Mouse (Mus musculus): ENCODE measurements around the gene Tbx3. TPM values are rescaled to one million over a fixed set of nuclear protein-coding genes. Genes with fewer than 3 reads are reported as not detected.
A peak's percentile ranks its signal among the peaks of the same experiment; 100 is the strongest.

Tbx3 gene
- polyA plus RNA-seq, 1 experiment from 2014 or later = 30.6 TPM

DNA sequence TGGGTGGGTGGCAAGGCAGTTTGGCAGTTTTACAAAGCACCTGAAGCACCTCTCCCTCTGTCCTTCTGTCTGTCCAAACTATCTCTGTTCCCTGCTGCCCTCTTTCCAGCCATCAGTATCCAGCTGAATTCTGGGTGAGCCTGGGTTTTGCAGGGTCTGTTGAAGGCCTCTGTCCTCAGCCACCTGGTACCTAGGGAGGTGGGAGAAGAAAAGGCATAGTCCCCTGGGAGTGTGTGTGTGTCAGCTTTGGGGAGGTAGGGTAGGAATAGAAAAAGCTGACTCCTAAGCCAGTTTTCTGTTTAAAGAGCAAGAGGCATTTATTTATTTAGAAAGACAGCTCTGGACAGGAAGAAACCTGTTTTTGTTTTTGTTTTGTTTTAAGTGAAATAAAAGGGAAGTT, 8.6 kb downstream of the Tbx3 start:
- Histone ChIP-seq H3K27ac (ENCODE audit: low read depth, low read length) (no peak overlapping the region), H3K4me3 (ENCODE audit: low read depth, low read length) (no peak overlapping the region), H3K9me3 (ENCODE audit: control insufficient read depth) (no peaks in the 10 kb centered on the region), H3K9ac (ENCODE audit: low read depth, low read length) (no peak overlapping the region), H3K27me3 (replicated peaks; ENCODE audit: control insufficient read depth, insufficient read depth, low read length) (no peaks in the 10 kb centered on the region), H3K4me2 (replicated peaks; ENCODE audit: low read depth) (0 out of 2 replicates have a peak overlapping the region, but pooled peaks have one; percentile 7), H3K4me1 (replicated peaks; ENCODE audit: control insufficient read depth, insufficient read depth, low read length) (0 out of 2 replicates have a peak, but pooled peaks cover 3% of the 10 kb centered on the region), H3K36me3 (ENCODE audit: control insufficient read depth, insufficient read depth) (peaks cover 45% of the 10 kb centered on the region)
- TF ChIP-seq CTCF (IDR thresholded peaks at IDR 0.05; ENCODE audit: low read depth) = no peak
- no peak for ATAC-seq

DNA sequence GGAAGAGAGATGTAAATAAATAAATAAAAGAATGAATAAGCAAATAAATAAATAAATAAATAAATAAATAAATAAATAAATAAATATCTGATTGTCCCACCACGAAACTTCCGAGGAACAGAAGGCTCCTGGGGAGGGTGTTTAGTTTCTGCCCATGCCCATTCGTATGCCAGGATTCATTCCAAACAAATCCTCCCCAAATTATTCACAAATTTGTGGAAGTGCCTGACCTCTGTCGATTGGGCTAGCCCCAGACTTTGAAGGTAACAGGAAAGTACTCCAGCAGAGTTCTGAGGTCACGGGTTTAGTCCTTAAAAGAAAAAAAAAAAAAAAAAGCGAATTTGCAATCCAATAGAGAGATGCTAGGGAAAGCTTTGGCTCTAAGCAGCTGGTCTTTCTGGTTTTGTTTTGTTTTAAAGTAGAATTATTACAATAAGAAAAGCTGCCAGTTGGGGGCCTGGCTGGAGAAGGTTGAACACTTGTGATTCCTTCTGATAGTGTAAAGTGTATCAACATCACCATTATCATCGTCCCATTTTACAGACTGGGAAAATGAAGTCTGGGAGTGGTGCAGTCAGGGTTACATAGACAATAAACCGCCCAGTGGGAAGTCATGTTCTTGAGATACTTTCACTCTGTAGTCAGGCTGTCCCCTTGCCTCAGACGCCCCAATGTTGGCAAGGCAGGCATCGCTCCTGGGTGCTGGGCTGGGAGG, 9.3 kb downstream of the Tbx3 start:
- TF ChIP-seq CTCF (IDR thresholded peaks at IDR 0.05; ENCODE audit: low read depth) = no peak
- H3K9me3 ChIP-seq (ENCODE audit: control insufficient read depth) = no peaks in the 10 kb centered on the region
- H3K4me3 ChIP-seq (ENCODE audit: low read depth, low read length) = peak overlapping the region; percentile 22; the same call in 1 of the 2 replicates
- no peak for ATAC-seq
- 0 out of 2 replicates have a peak, but pooled peaks cover 3% of the 10 kb centered on the region for H3K4me1 ChIP-seq (replicated peaks; ENCODE audit: control insufficient read depth, insufficient read depth, low read length)
- no peak overlapping the region for H3K27ac ChIP-seq (ENCODE audit: low read depth, low read length)
- H3K4me2 ChIP-seq (replicated peaks; ENCODE audit: low read depth) = peak overlapping the region; percentile 55
- no peaks in the 10 kb centered on the region for H3K27me3 ChIP-seq (replicated peaks; ENCODE audit: control insufficient read depth, insufficient read depth, low read length)
- peaks cover 45% of the 10 kb centered on the region for H3K36me3 ChIP-seq (ENCODE audit: control insufficient read depth, insufficient read depth)
- H3K9ac ChIP-seq (ENCODE audit: low read depth, low read length) = peak overlapping the region; percentile 38
- 72% methylated on average over 10 of the region's 10 CpGs for WGBS

DNA sequence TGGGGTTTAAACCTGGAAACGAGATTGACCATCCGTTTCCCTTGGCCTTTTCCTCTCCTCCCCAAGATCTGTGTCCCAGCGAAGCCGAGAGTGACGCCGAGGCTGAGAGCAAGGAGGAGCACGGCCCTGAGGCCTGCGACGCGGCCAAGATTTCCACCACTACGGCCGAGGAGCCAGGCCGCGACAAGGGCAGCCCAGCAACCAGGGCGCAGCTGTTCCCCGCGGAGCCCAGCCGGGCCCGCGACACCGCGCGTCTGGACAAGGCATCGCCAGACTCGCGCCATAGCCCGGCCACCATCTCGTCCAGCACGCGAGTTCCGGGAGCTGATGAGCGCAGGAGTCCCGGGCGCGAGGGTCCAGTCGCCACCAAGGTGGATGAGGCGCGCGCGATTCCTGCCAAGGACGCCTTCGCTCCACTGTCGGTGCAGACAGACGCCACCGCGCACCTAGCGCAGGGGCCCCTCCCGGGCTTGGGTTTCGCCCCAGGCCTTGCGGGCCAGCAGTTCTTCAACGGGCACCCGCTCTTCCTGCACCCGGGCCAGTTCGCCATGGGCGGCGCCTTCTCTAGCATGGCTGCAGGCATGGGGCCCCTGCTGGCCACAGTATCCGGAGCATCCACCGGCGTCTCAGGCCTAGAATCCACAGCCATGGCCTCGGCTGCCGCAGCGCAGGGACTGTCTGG, 10.0 kb downstream of the Tbx3 start:
- peak overlapping the region; percentile 55 for H3K4me2 ChIP-seq (replicated peaks; ENCODE audit: low read depth)
- peak overlapping the region; percentile 22 for H3K4me3 ChIP-seq (ENCODE audit: low read depth, low read length)
- no peak overlapping the region for H3K27ac ChIP-seq (ENCODE audit: low read depth, low read length)
- TF ChIP-seq CTCF (IDR thresholded peaks at IDR 0.05; ENCODE audit: low read depth) = no peak
- ATAC-seq = 0 out of 2 replicates have a peak, but pooled peaks have one; percentile 14
- H3K4me1 ChIP-seq (replicated peaks; ENCODE audit: control insufficient read depth, insufficient read depth, low read length) = 0 out of 2 replicates have a peak, but pooled peaks cover 3% of the 10 kb centered on the region
- 51% methylated on average over 62 of the region's 62 CpGs for WGBS
- no peaks in the 10 kb centered on the region for H3K9me3 ChIP-seq (ENCODE audit: control insufficient read depth)
- H3K36me3 ChIP-seq (ENCODE audit: control insufficient read depth, insufficient read depth) = peaks cover 45% of the 10 kb centered on the region
- H3K9ac ChIP-seq (ENCODE audit: low read depth, low read length) = peak overlapping the region; percentile 38
- H3K27me3 ChIP-seq (replicated peaks; ENCODE audit: control insufficient read depth, insufficient read depth, low read length) = no peaks in the 10 kb centered on the region

DNA sequence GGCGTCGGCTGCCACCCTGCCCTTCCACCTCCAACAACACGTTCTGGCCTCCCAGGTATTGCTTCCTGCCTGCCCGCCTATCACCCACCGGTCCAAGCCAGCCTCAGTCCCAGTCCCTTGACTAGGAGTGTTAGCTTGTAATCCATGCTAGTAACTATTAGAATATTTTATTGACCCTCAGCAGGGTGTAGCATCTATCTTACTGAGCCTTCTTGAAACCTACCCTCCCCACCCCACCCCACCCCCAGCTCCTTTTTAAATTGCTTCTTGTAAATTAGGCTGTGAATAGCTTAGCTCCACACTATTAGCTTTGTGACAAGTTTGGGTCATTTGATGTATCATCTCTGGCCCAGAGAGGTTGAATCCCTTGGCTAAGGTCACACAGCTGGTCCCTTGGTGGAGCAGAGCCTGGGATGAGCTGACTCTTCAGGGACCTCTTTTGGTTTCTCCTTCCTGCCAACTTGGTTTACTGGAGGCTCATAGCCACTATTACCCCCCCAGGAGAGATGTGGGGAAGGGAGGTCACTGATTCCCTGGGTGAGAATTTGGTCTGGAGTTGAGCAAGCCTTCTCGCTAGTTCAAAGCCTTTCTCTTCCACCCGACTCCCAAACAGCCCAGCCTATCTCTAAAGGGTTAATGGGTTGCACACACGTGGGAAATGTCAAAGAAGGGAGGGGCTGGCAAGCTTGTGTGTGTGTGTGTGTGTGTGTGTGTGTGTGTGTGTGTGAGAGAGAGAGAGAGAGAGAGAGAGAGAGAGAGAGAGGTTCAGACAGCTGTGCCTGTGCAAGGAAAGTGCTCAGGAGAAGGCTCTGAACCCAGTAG, 10.8 kb downstream of the Tbx3 start:
- Histone ChIP-seq H3K9ac (ENCODE audit: low read depth, low read length) (no peak overlapping the region), H3K27me3 (replicated peaks; ENCODE audit: control insufficient read depth, insufficient read depth, low read length) (no peaks in the 10 kb centered on the region), H3K4me3 (ENCODE audit: low read depth, low read length) (peak overlapping the region; percentile 22), H3K9me3 (ENCODE audit: control insufficient read depth) (no peaks in the 10 kb centered on the region), H3K4me2 (replicated peaks; ENCODE audit: low read depth) (peak overlapping the region; percentile 55), H3K27ac (ENCODE audit: low read depth, low read length) (no peak overlapping the region), H3K36me3 (ENCODE audit: control insufficient read depth, insufficient read depth) (peaks cover 45% of the 10 kb centered on the region), H3K4me1 (replicated peaks; ENCODE audit: control insufficient read depth, insufficient read depth, low read length) (0 out of 2 replicates have a peak, but pooled peaks cover 3% of the 10 kb centered on the region)
- 37% methylated on average over 8 of the region's 8 CpGs for WGBS
- no peak for TF ChIP-seq CTCF (IDR thresholded peaks at IDR 0.05; ENCODE audit: low read depth)
- ATAC-seq = 0 out of 2 replicates have a peak, but pooled peaks have one; percentile 3

DNA sequence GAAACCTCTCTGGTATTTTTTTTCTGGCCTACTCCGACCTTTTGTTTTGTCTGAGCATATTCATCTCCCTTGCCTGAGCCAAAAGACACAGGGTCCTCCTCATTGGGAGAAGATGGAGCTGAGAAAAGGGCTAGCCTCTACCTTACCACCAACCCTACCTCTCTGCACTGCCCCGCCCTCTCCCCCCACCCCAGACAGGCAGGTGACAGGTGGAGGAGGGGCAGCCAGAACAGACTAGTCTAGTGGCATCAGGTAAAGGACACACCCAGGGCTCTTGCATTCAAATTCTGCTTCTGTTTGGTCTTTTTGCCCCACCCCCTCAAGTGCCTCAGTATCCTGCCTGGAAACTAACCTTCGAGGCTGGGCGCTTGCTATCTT, 11.4 kb downstream of the Tbx3 start:
- H3K4me1 ChIP-seq (replicated peaks; ENCODE audit: control insufficient read depth, insufficient read depth, low read length) = 0 out of 2 replicates have a peak, but pooled peaks cover 3% of the 10 kb centered on the region
- H3K4me3 ChIP-seq (ENCODE audit: low read depth, low read length) = no peak overlapping the region
- H3K9me3 ChIP-seq (ENCODE audit: control insufficient read depth) = no peaks in the 10 kb centered on the region
- H3K4me2 ChIP-seq (replicated peaks; ENCODE audit: low read depth) = 0 out of 2 replicates have a peak overlapping the region, but pooled peaks have one; percentile 7
- no peak for TF ChIP-seq CTCF (IDR thresholded peaks at IDR 0.05; ENCODE audit: low read depth)
- peaks cover 45% of the 10 kb centered on the region for H3K36me3 ChIP-seq (ENCODE audit: control insufficient read depth, insufficient read depth)
- 51% methylated on average over 4 of the region's 4 CpGs for WGBS
- 0 out of 2 replicates have a peak, but pooled peaks cover 1% of the 10 kb centered on the region for H3K27me3 ChIP-seq (replicated peaks; ENCODE audit: control insufficient read depth, insufficient read depth, low read length)
- ATAC-seq = no peak
- no peak overlapping the region for H3K9ac ChIP-seq (ENCODE audit: low read depth, low read length)
- no peak overlapping the region for H3K27ac ChIP-seq (ENCODE audit: low read depth, low read length)
